Mouse (Mus musculus): Measurements from ENCODE around the gene Cct4. TPM values are rescaled to one million over a fixed set of nuclear protein-coding genes. Genes with fewer than 3 reads are reported as not detected.

Gene Cct4
- polyA plus RNA-seq, 2 experiments from 2014 or later, result 227 to 238 TPM

- ATAC-seq, result no peak
These were observed 56.9 kb downstream of the Cct4 start for GRCm38 (mm10) chr11:23047252-23047651.

- no peak for ATAC-seq
These were observed 57.6 kb downstream of the Cct4 start for GRCm38 (mm10) chr11:23047663-23048582.

DNA sequence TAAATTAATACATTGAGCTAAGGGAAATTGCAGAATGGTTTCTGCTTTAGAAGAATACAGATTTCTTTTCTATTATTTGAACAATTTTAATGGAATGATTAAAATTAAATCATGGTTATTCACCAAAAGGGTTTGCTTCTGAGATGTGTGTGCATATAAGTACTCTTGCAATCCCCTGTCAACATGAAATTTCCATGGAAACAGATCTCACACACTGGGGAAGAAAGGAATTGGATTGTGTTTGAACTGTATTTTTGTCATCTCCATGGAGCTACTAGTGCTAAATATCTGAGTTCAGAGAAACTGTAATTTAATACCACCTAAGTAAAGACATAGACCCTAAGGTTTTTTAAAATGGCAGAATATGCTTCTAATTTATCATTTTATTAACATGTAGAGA, 59.3 kb downstream of the Cct4 start:
- no peak for ATAC-seq

DNA sequence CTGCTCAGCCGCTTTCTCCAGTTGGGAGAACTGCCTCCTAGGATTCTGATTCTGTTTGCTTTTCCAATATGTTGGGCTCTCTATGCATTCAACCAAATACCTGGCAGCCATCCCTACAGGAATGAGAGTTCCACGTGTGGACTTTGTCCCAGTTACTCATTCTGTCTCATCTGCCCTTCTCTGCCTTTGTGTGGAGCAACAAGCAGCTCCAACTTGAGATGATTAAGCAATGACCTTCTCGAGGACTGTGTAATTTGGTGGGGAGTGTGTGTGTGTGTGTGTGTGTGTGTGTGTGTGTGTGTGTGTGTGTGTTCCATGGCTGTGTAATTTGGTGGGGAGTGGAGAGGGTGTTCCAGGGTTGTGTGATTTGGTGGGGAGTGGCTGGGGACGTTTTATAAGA, 62.0 kb downstream of the Cct4 start:
- no peak for ATAC-seq

Other genes starting within 250 kb of the Cct4 start
- 1 to 10 TPM; 4.7 to 9.8 TPM for gene B3gnt2, start 129.6 kb upstream of the Cct4 start, polyA plus RNA-seq (2017; shearing (Covaris generic))
- 1 to 10 TPM; 5.6 to 7.2 TPM for gene Zrsr1, start 18.5 kb upstream of the Cct4 start, polyA plus RNA-seq (2017; shearing (Covaris generic))
- gene Gm28048, start 8.4 kb upstream of the Cct4 start, polyA plus RNA-seq (2017; shearing (Covaris generic)), result 10 to 100 TPM; 32.8 to 42.2 TPM
- gene Commd1, start 8.1 kb upstream of the Cct4 start, polyA plus RNA-seq (2017; shearing (Covaris generic)), result 100 to 1,000 TPM in 1 of 2 experiments, 10 to 100 TPM in 1; 95.9 to 117 TPM
- 1 to 10 TPM; 2.0 to 2.7 TPM for gene Fam161a, start 17.0 kb downstream of the Cct4 start, polyA plus RNA-seq (2017; shearing (Covaris generic))